Mouse (Mus musculus) liver, adult 2 months (tissue): ENCODE data around the gene Srgap1. TPM values are rescaled to one million over a fixed set of nuclear protein-coding genes. Genes with fewer than 3 reads are reported as not detected.

Source experiments
- DNase-seq: peaks from one replicate; pipeline ENCODE4 v3.0.0-alpha.2; 2011; ENCODE audit warnings: low read depth, low spot score; ENCODE audit errors: extremely low read depth
- H3K27ac ChIP-seq: fragments of 200-500 bp; replicated peaks from 2 replicates; pipeline ENCODE4 v1.5.1; 2012; ENCODE audit warnings: low read depth, mild to moderate bottlenecking, control low read depth, inconsistent platforms, low read length; ENCODE audit not compliant: insufficient read depth
- H3K27me3 ChIP-seq: fragments of 200-500 bp; 2 replicates; pipeline ENCODE4 v1.6.1; 2012; ENCODE audit warnings: mild to moderate bottlenecking, moderate library complexity, low read length, inconsistent platforms; ENCODE audit not compliant: control insufficient read depth, insufficient read depth
- H3K36me3 ChIP-seq: fragments of 200-500 bp; 2 replicates; pipeline ENCODE4 v1.6.1; 2012; ENCODE audit warnings: low read length, inconsistent platforms; ENCODE audit not compliant: control insufficient read depth, insufficient read depth
- H3K4me1 ChIP-seq: fragments of 200-500 bp; 2 replicates; pipeline ENCODE4 v1.6.1; 2011; ENCODE audit warnings: low read length; ENCODE audit not compliant: control insufficient read depth, insufficient read depth
- H3K4me3 ChIP-seq: fragments of 200-500 bp; 2 replicates; pipeline ENCODE4 v1.5.1; 2011; ENCODE audit warnings: low read depth, mild to moderate bottlenecking, control low read depth, low read length, moderate library complexity; ENCODE audit not compliant: insufficient read depth
- H3K79me2 ChIP-seq: fragments of 200-500 bp; 2 replicates; pipeline ENCODE4 v1.6.1; 2012; ENCODE audit warnings: inconsistent platforms, mild to moderate bottlenecking, low read length, moderate library complexity; ENCODE audit not compliant: control insufficient read depth, insufficient read depth
- H3K9ac ChIP-seq: fragments of 200-500 bp; 2 replicates; pipeline ENCODE4 v1.6.1; 2012; ENCODE audit warnings: low read depth, mild to moderate bottlenecking, control low read depth, inconsistent platforms, low read length
- CTCF ChIP-seq: fragments of 200-500 bp; IDR thresholded peaks from 2 replicates; pipeline ENCODE4 v1.5.1; 2011; ENCODE audit warnings: low read depth, low read length, control low read depth
- POLR2A ChIP-seq: fragments of 200-500 bp; IDR thresholded peaks from 2 replicates; pipeline ENCODE4 v1.6.1; 2011; ENCODE audit warnings: low read length, control low read depth; ENCODE audit not compliant: insufficient read depth; ENCODE audit errors: extremely low read depth
- WGBS: fragments of 180-500 bp; shearing (Covaris S2); methylation state at CpG from one replicate; pipeline ENCODE4 v1.1.7; 2018; 5-methylcytosine and 5-hydroxymethylcytosine counted together
- polyA plus RNA-seq: library from polyadenylated mRNA; depleted of rRNA; stranded (reverse); fragments of >200 nt; gene quantifications from 2 replicates; pipeline ENCODE4 v1.2.3, GENCODE M21; 2012
- total RNA-seq: library from RNA; depleted of rRNA; stranded (reverse); fragments of >200 nt; gene quantifications from 2 replicates; pipeline ENCODE4 v1.2.3, GENCODE M21; 2014

The Srgap1 gene
- total and polyA plus RNA-seq, 2 experiments, result 0.31 to 0.55 TPM

GRCm38 (mm10) chr10:122040372-122040771 lies 6.7 kb downstream of the Srgap1 start:
- Histone ChIP-seq H3K4me3 (no peak overlapping the region), H3K27ac (no peak overlapping the region), H3K4me1 (no peaks in the 10 kb centered on the region), H3K79me2 (no peaks in the 10 kb centered on the region; the same call in 1 of the 2 replicates), H3K36me3 (no peaks in the 10 kb centered on the region), H3K27me3 (no peaks in the 10 kb centered on the region), H3K9ac (no peak overlapping the region)
- no peak for DNase-seq
- no peak for TF ChIP-seq POLR2A
- peak; percentile 71 for TF ChIP-seq CTCF
- WGBS, result 55% methylated on average over 4 of the region's 4 CpGs

GRCm38 (mm10) chr10:122039566-122039965 lies 7.5 kb downstream of the Srgap1 start:
- 85% methylated on average over 4 of the region's 4 CpGs for WGBS
- no peak for DNase-seq
- TF ChIP-seq POLR2A, result no peak
- TF ChIP-seq CTCF, result no peak
- H3K4me3 ChIP-seq, result no peak overlapping the region
- H3K27ac ChIP-seq, result no peak overlapping the region
- no peak overlapping the region for H3K9ac ChIP-seq
- H3K79me2 ChIP-seq, result no peaks in the 10 kb centered on the region; the same call in 1 of the 2 replicates
- no peaks in the 10 kb centered on the region for H3K27me3 ChIP-seq
- H3K4me1 ChIP-seq, result no peaks in the 10 kb centered on the region
- no peaks in the 10 kb centered on the region for H3K36me3 ChIP-seq

- no peak overlapping the region for H3K27ac ChIP-seq
- no peaks in the 10 kb centered on the region for H3K4me1 ChIP-seq
- WGBS, result 41% methylated on average over 3 of the region's 3 CpGs
- H3K9ac ChIP-seq, result no peak overlapping the region
- H3K27me3 ChIP-seq, result no peaks in the 10 kb centered on the region
- H3K4me3 ChIP-seq, result no peak overlapping the region
- no peaks in the 10 kb centered on the region for H3K36me3 ChIP-seq
- peak; percentile 59 for DNase-seq
- H3K79me2 ChIP-seq, result no peaks in the 10 kb centered on the region; the same call in 1 of the 2 replicates
- TF ChIP-seq CTCF (no peak), POLR2A (no peak)
Observed at GRCm38 (mm10) chr10:122038554-122038953, 8.6 kb downstream of the Srgap1 start.

- Histone ChIP-seq H3K79me2 (no peaks in the 10 kb centered on the region), H3K27me3 (no peaks in the 10 kb centered on the region), H3K4me3 (no peak overlapping the region), H3K4me1 (peaks cover 2% of the 10 kb centered on the region; the same call in 1 of the 2 replicates), H3K9ac (no peak overlapping the region), H3K27ac (no peak overlapping the region), H3K36me3 (no peaks in the 10 kb centered on the region)
- no peak for DNase-seq
- TF ChIP-seq CTCF, result no peak
- no peak for TF ChIP-seq POLR2A
- 75% methylated on average over 5 of the region's 5 CpGs for WGBS
Observed at GRCm38 (mm10) chr10:122033271-122033670, 13.8 kb downstream of the Srgap1 start.

DNA sequence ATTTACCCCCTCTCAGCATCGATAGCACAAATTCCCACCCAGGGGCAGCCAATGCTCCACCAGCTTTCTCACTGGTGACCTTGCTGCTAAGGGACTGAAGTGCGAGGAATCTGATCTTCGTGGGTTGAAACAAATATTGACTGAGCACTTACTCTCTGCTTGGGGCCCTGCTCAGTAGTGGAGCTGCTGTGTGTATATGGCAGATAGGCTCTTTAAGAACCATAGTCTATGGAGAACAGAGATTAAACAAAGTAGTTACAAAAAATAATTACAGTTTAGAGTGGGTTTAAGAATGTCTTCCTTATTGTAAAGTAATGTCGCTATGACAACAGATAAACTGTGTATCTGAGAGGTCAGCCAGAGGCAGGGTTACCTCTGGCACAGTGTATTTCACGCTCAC lies 16.7 kb downstream of the Srgap1 start:
- Histone ChIP-seq H3K27me3 (no peaks in the 10 kb centered on the region), H3K4me3 (no peak overlapping the region), H3K9ac (no peak overlapping the region), H3K4me1 (peaks cover 2% of the 10 kb centered on the region; the same call in 1 of the 2 replicates), H3K27ac (no peak overlapping the region), H3K79me2 (no peaks in the 10 kb centered on the region), H3K36me3 (no peaks in the 10 kb centered on the region)
- WGBS, result 42% methylated on average over 5 of the region's 5 CpGs
- no peak for DNase-seq
- no peak for TF ChIP-seq CTCF
- TF ChIP-seq POLR2A, result no peak

- Histone ChIP-seq H3K36me3 (no peaks in the 10 kb centered on the region), H3K4me3 (no peak overlapping the region), H3K4me1 (peaks cover 2% of the 10 kb centered on the region; the same call in 1 of the 2 replicates), H3K9ac (no peak overlapping the region), H3K79me2 (no peaks in the 10 kb centered on the region), H3K27me3 (no peaks in the 10 kb centered on the region), H3K27ac (no peak overlapping the region)
- TF ChIP-seq CTCF (no peak), POLR2A (no peak)
- 8% methylated on average over 7 of the region's 7 CpGs for WGBS
- peak; percentile 29 for DNase-seq
Observed at GRCm38 (mm10) chr10:122029738-122030137, 17.4 kb downstream of the Srgap1 start.
